Mouse (Mus musculus) layer of hippocampus, postnatal 10 days (tissue): ENCODE data around the gene Zkscan7. TPM values are rescaled to one million over a fixed set of nuclear protein-coding genes. Genes with fewer than 3 reads are reported as not detected.

Experiments
- DNase-seq, 2 experiments: peaks; one replicate each; pipeline ENCODE4 v3.0.0; 2021; ENCODE audit warnings: low spot score in 2 of 2
- total RNA-seq, 2 experiments: library from RNA; stranded (reverse); gene quantifications; 2 replicates each; pipeline ENCODE4 v1.2.3; 2021

Zkscan7 gene
- total RNA-seq, 2 experiments from 2014 or later, result 5.0 TPM

DNA sequence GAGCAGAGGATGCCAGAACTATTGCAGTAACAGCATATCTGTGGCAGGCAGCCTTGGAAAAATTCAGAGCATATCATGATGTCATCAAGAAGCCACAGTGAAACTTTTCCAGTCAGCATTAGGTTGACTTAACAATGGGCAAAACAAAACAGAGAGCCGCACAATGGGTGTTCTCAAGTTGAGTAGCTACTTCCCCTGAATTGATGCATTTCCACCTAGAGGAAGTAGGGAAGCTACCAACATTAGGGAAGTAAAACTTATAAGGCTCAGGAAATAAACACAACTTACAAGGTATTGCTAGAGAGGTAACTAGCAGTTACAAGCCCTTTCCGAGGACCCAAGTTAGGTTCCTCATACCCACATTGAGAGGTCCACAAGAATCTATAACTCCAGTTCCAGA, 15.6 kb downstream of the Zkscan7 start:
- no peak for DNase-seq

DNA sequence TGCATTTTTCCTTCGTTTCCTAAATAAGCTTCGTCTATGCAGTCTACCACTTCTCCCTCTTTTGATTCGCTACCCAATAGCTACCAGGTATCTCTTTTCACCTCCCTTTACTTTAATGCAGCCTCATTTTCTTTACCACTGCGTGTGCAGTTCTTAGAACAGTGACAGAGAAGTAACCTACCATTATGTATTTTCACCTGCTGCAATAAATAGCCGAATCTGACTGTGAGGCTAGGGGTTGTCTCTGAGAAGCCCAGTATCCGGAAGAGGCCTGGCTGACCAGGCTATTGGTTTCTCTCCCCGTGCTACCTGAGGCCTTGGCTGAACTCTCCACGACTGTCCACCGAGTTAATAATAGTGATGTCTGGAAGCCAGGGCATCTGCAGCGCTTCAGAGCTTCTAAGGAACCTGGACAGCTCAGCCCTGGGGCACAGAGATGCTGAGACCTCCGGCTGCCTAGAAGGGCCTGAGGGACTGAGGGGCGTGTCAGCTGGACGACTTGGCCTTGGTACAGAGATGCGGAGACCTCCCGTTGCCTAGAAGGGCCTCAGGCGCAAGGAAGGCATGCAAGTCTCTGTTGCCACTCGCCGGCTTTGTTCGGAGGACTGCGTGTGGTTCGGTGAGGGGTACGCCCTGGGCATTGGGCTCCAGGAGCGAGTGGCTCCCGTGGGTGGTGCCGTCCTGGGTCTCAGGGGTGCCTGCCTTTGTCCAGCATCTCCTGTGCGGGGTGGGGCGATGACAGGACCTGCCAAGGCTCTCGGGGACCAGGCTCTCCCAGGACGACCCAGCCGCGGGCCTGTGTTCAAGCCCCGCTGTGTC, 17.4 kb downstream of the Zkscan7 start:
- peak; percentile 63 to 73 for DNase-seq

- no peak for DNase-seq
Measured at GRCm38 (mm10) chr9:122922436-122922835, 37.0 kb downstream of the Zkscan7 start.

DNA sequence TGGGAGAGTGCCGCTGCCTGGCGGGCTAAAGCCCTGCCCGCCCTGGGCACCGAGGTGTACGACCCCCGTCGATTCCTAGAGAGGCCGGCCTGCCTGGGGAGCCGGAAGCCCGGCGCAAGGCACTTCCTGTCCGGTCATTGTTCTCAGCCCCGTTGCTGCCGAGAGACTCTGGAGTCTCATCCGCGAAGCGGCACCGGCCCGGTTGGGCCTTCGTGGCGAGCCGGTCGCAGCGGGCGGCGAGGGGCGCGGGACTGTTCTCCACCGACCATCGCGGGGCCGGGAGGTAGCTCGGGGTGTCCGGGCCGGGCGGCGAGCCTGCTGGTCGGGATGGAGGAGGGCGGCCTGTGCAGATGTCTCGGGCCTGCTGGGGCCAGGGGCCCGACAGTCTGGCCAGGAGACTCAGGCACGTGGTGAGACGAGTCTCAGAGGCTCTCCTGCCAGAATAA, 37.5 kb downstream of the Zkscan7 start, which contains the start of gene Zfp105:
Gene Zfp105, plus strand, starts transcription at position 137 of the 446 bp plus-strand sequence.
- DNase-seq, result peak; percentile 81

- DNase-seq, result no peak
Measured at GRCm38 (mm10) chr9:122928915-122929314, 43.4 kb downstream of the Zkscan7 start.

Other genes starting within 250 kb of the Zkscan7 start
- not detected for gene Topaz1, start 138.3 kb upstream of the Zkscan7 start, total RNA-seq
- gene Tcaim, start 80.1 kb upstream of the Zkscan7 start, total RNA-seq, result 10 to 100 TPM; 12.6 to 14.9 TPM
- gene Gm35549, start 41.6 kb upstream of the Zkscan7 start, total RNA-seq, result not detected
- 100 to 1,000 TPM; 166 to 178 TPM for gene Zfp445, start 19.7 kb upstream of the Zkscan7 start, total RNA-seq
- 1 to 10 TPM; 7.2 to 7.8 TPM for gene Zfp105, start 37.4 kb downstream of the Zkscan7 start, total RNA-seq
- 10 to 100 TPM; 18.7 to 22.6 TPM for gene 1110059G10Rik, start 65.3 kb downstream of the Zkscan7 start, total RNA-seq
- gene Kif15, start 65.4 kb downstream of the Zkscan7 start, total RNA-seq, result 1 to 10 TPM; 5.0 to 7.9 TPM
- gene Tmem42, start 135.6 kb downstream of the Zkscan7 start, total RNA-seq, result 10 to 100 TPM; 35.0 to 38.8 TPM
- 1 to 10 TPM in 1 of 2 experiments, under 1 TPM in 1; 0.74 to 1.4 TPM for gene Tgm4, start 149.0 kb downstream of the Zkscan7 start, total RNA-seq
- 10 to 100 TPM; 72.4 to 72.7 TPM for gene Zdhhc3, start 227.5 kb downstream of the Zkscan7 start, total RNA-seq
- 10 to 100 TPM; 37.9 to 49.7 TPM for gene Exosc7, start 227.5 kb downstream of the Zkscan7 start, total RNA-seq